Mouse (Mus musculus): Measurements from ENCODE around the gene Uhmk1. TPM values are rescaled to one million over a fixed set of nuclear protein-coding genes. Genes with fewer than 3 reads are reported as not detected.

Uhmk1 gene
- polyA plus RNA-seq (2014; fragmentation: Illumina TruSeq; extraction: RNeasy Lipid Tissue Mini Kit (QIAGEN cat#74804); ENCODE audit: low read depth, low replicate concordance), result 16.9 TPM

DNA sequence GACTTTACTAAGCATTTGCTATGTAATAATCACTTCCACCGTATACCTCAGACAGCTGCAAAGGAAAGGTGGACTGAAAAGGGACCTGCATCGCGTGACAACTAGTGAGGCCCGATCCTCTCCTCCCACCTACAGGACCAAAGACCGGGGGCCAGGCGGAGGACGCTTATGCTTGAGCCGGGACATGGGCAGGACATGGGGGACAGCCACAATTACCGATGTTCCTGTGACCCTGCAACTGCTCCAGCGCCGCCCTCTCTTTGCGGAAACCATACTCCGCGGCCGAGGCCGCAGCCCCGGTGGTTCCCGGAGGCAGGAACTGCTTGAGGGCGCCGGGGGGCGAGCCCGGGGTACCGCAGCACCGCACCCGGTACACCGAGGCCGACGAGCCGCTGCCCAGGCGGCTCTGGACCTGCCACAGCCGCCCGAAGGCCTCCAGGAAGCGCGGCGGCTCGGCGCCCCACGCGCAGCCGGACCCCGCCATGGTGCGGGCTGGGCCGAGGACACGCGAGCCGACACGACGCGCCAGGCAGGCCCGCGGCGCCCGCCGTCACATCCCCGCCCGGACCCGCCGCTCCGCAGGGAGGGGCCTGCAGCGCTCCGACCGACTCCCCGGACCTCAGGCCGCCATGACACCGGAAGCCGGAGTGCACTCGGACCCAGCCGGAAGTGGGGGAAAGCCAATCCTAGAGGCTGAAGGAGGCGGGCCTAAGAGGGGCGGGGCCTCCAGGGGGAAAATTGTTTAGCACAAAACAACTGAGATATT, at the start of gene Uhmk1:
Gene Uhmk1 (minus strand): TSS at position 641 of the 766 bp plus-strand sequence.

DNA sequence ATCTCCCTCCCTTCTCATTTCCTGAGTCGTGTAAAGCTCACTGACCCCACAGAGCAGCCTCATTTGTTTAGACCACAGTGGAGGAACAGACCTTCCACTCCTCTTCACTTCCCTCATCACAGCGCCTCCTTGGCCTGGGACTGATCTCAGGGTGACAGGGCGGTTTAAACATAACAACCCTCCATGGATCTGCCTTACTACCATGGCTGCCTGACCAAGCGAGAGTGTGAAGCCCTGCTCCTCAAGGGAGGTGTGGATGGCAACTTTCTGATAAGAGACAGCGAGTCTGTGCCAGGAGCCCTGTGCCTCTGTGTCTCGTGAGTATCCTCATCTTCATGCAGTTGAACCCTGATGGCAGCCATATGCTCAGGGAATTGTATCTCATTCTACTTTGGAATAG, 17.5 kb upstream of the Uhmk1 start, which contains the start of gene Sh2d1b2:
Gene Sh2d1b2 (plus strand): TSS at position 62 of the 400 bp plus-strand sequence.

GRCm38 (mm10) chr1:170174814-170175332, 40.3 kb downstream of the Uhmk1 start, which contains the start of gene Uap1:
Gene Uap1 (minus strand): TSS chr1:170174957.

Other genes with a start within 250 kb of the Uhmk1 start
- 3.5 TPM for gene Hsd17b7, start 246.2 kb downstream of the Uhmk1 start, polyA plus RNA-seq (2014; fragmentation: Illumina TruSeq; extraction: RNeasy Lipid Tissue Mini Kit (QIAGEN cat#74804); ENCODE audit: low read depth, low replicate concordance)
- gene Ddr2, start 104.6 kb downstream of the Uhmk1 start, polyA plus RNA-seq (2014; fragmentation: Illumina TruSeq; extraction: RNeasy Lipid Tissue Mini Kit (QIAGEN cat#74804); ENCODE audit: low read depth, low replicate concordance), result 4.3 TPM
- gene Uap1, start 40.4 kb downstream of the Uhmk1 start, polyA plus RNA-seq (2014; fragmentation: Illumina TruSeq; extraction: RNeasy Lipid Tissue Mini Kit (QIAGEN cat#74804); ENCODE audit: low read depth, low replicate concordance), result 26.2 TPM
- gene Sh2d1b2, start 17.4 kb upstream of the Uhmk1 start, polyA plus RNA-seq (2014; fragmentation: Illumina TruSeq; extraction: RNeasy Lipid Tissue Mini Kit (QIAGEN cat#74804); ENCODE audit: low read depth, low replicate concordance), result not detected
- gene Sh2d1b1, start 61.9 kb upstream of the Uhmk1 start, polyA plus RNA-seq (2014; fragmentation: Illumina TruSeq; extraction: RNeasy Lipid Tissue Mini Kit (QIAGEN cat#74804); ENCODE audit: low read depth, low replicate concordance), result not detected
- 0.94 TPM for gene Gm7694, start 90.9 kb upstream of the Uhmk1 start, polyA plus RNA-seq (2014; fragmentation: Illumina TruSeq; extraction: RNeasy Lipid Tissue Mini Kit (QIAGEN cat#74804); ENCODE audit: low read depth, low replicate concordance)
- gene Spata46, start 93.4 kb upstream of the Uhmk1 start, polyA plus RNA-seq (2014; fragmentation: Illumina TruSeq; extraction: RNeasy Lipid Tissue Mini Kit (QIAGEN cat#74804); ENCODE audit: low read depth, low replicate concordance), result 59.9 TPM

All from testis, adult 10 weeks (tissue).